Mouse (Mus musculus) left cerebral cortex, adult 18-20 months (tissue): ENCODE data around the gene Ctsd. TPM values are rescaled to one million over a fixed set of nuclear protein-coding genes. Genes with fewer than 3 reads are reported as not detected.
"Not testable (repeated sequence)": the region's sequence is repeated elsewhere in the genome, so short reads cannot be mapped to it uniquely, and the experiment has no call there.

Source experiments
- DNase-seq, 2 experiments: peaks; one replicate each; pipeline ENCODE4 v3.0.0; 2021 to 2022; ENCODE audit warnings: low spot score in 2 of 2, mixed read lengths in 1 of 2
- total RNA-seq, 2 experiments: library from RNA; stranded (reverse); gene quantifications; 2 replicates each; pipeline ENCODE4 v1.2.3; 2021

Ctsd gene
- total RNA-seq, 2 experiments from 2014 or later = 307 to 342 TPM

DNA sequence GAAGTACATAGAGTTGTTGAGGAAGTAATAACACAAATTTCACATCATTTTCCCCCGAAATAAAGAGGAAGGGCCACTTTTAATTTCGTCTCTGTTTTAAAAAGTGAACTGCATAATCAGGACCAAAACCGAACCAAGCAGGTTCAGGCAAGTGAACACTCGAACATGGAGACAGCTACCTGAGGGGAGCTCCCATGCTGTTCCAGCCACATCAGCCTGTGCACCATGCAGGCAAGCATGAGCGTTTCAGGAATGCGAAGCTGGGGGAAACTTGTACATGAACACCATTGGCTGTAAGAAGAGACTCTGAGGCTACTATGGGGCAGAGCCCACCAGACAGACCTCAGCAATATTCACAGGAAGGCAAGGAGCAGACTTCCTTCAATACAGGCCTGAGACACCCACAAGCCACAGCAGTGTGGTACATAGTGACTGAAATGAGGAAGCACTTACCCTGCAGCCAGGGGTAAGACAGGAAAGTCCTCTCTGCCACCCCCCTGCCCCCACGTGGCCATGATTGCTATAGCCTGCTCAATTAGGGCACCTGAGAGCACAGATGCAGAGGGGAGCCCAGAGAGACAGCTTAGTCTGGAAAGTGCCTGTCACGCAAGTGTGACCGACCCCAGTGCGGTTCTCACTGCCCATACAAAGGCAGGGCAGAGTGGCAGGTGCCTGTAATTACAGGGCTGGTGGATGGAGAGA is 47.4 kb downstream of the Ctsd start:
- no peak for DNase-seq

DNA sequence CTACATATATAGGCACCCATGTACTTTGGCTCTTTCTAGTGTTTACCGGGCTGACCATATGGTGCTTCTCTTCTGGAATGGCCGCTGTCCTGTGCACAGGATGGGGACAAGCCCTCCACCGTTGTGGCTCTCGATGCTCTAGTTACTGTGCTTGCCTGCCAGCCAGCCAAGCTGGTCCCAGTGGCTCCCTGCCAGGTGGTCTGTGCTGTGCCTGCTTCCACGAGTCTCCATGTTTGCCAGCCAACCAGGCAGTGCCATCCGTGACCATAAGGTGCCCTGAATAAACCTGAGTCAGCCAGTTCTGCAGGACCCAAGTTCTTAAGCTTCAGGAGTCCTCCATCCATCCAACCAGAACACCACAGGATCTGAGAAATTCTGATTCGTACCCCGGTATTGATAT is 52.7 kb downstream of the Ctsd start:
- no peak for DNase-seq

DNA sequence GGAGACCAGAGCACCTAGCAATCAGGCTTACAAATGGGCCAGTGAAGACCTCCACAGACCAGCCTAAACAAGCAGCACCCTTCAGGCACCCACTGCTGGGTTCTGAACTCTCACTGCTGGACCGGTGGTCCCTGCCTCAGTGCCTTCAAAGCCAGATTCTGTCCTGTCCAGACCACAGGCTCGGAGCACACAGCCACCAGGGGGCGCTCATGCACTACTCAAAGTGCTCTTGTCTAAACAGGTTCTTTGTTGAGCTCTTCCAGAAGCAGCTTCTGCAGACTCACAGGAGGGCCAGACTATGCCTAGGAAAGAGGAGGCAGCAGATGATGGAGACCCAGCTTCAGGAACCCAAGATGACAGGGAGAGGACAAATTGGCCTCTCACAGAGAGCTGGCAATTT is 53.6 kb downstream of the Ctsd start:
- DNase-seq = peak; percentile 88 to 94

DNA sequence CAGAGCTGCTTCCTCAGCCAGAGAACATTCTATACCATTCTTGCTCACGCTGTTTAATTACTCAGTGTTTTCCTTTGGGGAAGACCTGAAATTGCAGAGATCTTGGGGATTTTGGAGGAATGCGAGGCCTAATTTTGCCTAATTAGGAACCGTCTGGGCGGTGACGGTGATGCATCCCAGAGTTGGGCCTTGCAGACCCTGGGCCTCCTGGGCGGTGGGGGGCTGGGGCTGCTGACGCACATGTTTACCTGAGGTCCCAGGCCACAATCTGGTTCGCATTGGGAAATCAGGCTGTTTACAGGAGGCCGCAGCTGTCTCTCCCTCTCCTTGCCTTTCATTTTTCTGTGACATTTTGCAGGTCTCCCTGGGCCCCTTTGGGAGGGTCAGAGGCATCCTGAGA is 55.1 kb downstream of the Ctsd start:
- DNase-seq = not testable (repeated sequence)

DNA sequence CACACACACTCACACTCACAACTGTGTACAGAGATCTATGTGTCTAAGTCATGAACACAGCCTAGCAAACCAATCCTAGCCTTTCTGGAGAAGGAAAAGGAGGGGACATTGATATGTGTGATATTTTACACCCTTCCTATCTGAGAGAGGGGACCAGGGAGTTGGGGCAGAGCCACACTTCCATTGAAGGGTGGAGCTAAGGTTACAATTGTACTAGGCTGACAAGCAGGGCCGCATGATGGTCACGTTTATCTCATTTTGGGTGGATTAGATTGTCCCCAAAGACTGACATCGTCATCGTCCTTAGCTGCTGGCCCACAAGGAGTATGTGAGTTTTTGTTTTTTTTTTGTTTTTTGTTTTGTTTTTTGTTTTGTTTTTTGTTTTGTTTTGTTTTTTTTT is 56.6 kb downstream of the Ctsd start:
- DNase-seq = no peak

DNA sequence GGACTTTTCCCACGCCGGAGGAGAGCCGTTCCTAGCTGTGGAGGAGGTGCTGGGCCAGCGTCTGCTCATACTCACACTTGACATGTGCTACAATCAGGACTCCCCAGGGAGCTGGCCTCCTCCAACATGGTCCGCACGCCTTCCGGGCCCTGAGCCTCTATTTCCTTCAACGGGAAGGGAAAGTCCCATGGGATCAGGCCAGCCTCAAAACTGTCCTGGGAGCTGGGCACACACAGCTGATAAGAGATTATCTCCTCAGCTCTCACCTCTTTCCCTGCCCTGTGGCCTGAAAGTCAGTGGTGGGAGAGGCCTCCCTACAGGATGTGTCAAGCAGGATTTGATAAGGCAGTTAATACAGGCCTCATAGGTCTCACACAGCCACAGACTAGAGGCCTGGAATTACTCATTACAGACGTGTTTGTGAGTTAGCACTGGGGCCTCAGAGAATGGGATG is 57.5 kb downstream of the Ctsd start:
- DNase-seq = no peak

DNA sequence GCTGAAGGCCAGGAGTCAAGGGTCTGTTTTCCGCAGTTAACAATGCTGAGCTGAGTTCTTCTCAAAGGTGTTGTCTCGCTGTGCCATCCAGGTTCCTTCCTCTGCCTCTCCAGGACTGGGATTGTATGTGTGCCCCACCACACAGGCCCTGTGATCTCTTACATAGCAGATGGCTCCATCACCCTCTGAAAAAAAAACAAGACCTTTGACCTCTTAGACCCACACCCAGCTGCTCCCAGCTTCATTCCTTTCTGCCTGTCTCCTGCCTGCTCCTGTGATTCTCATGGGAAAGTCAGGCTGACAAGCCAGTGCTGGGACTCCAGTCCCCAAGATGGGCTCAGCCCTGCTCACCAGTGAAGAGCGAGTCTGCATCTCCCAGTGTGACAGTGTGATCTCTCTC is 59.3 kb downstream of the Ctsd start:
- no peak for DNase-seq

DNA sequence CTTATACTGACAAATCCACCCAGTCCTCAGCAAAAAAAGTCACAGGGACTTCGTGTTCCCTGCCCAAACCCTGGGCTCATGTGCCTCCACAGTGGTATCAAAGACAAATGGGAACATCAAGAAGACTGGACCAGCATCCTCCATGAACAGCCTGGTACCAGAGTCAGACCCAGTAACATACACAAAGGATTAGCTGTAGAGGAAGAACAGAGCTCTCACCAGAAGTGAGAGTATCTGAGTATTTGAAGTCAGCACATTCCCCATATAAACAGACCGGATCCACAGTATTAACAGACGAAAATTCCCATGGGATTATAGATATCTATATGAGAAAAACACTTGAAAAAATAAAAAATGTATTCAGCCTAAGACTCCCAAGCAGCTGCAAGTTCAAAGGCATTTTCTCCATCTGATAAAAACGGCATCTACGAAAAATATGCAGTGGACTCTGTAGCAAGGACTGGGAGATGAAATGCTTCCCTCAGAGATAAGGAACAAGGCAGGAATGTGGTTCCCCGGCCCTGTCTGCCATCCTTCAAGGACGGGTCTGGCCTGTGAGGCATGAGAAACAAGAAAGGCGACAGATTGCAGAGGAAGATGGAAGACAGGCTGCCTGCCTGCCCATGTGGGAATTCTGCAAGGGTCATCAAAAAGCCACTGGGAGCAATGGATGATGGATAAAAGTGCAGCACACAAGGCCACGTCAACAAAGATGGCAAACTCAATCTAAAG is 61.0 kb downstream of the Ctsd start:
- no peak for DNase-seq

Other genes with a start within 250 kb of the Ctsd start
- not detected for gene Gm45337, start 243.4 kb downstream of the Ctsd start, total RNA-seq
- gene Gm29735, start 230.9 kb downstream of the Ctsd start, total RNA-seq = not detected
- not detected for gene Gm4553, start 222.3 kb downstream of the Ctsd start, total RNA-seq
- gene Krtap5-2, start 212.0 kb downstream of the Ctsd start, total RNA-seq = not detected
- gene Gm10153, start 197.6 kb downstream of the Ctsd start, total RNA-seq = not detected
- not detected for gene Krtap5-3, start 186.7 kb downstream of the Ctsd start, total RNA-seq
- not detected for gene Gm7579, start 176.2 kb downstream of the Ctsd start, total RNA-seq
- not detected for gene Krtap5-5, start 158.1 kb downstream of the Ctsd start, total RNA-seq
- not detected for gene Gm40460, start 147.0 kb downstream of the Ctsd start, total RNA-seq
- not detected for gene Gm2431, start 129.7 kb downstream of the Ctsd start, total RNA-seq
- gene Gm4559, start 113.7 kb downstream of the Ctsd start, total RNA-seq = not detected
- gene Krtap5-1, start 90.9 kb downstream of the Ctsd start, total RNA-seq = not detected
- not detected for gene Krtap5-4, start 84.5 kb downstream of the Ctsd start, total RNA-seq
- gene Ifitm10, start 14.3 kb downstream of the Ctsd start, total RNA-seq = 10 to 100 TPM; 35.2 to 38.2 TPM
- gene Gm49369, start 5.4 kb downstream of the Ctsd start, total RNA-seq = 1 to 10 TPM in 1 of 2 experiments, not detected in 1; 6.0 TPM
- gene Syt8, start 46.8 kb upstream of the Ctsd start, total RNA-seq = not detected
- under 1 TPM in 1 of 2 experiments, not detected in 1; 0.44 TPM for gene Tnni2, start 53.8 kb upstream of the Ctsd start, total RNA-seq
- 1 to 10 TPM; 4.2 to 5.7 TPM for gene Lsp1, start 72.8 kb upstream of the Ctsd start, total RNA-seq
- gene Tnnt3, start 110.8 kb upstream of the Ctsd start, total RNA-seq = not detected
- gene Mrpl23, start 144.6 kb upstream of the Ctsd start, total RNA-seq = 1 to 10 TPM; 3.1 to 5.9 TPM